Mouse (Mus musculus): ENCODE measurements at regions not wholly inside any gene's neighbourhood (a gene's known extent, or its start where the extent isn't known, plus 50 kb on each side); places are given as distances from the start of the nearest gene placed in this dataset.

DNA sequence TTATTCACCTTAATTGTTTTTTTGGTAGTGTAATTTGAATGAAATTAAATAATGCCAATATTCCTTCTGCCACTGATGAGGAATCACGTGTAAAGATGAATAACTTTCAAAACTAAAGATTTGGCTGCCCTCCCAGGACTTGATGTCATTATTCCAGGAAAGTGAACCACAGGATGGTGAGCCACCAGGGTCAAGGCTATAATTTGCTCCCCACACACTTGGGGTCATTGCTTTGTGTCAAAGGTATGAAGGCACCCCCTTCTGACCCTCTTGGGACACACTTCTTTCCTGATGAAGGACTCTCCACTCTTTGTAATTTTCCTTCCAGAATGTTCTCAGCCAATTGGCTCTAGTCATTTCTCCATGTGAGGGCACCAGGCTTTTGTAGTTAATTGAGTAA, 313.4 kb downstream of the Gm11011 start:
- Histone ChIP-seq H3K36me3 (no peaks in the 10 kb centered on the region), H3K4me3 (replicated peaks) (no peak overlapping the region), H3K9ac (no peak overlapping the region), H3K27ac (no peak overlapping the region), H3K4me1 (no peaks in the 10 kb centered on the region), H3K4me2 (no peak overlapping the region), H3K27me3 (0 out of 2 replicates have a peak, but pooled peaks cover 3% of the 10 kb centered on the region), H3K9me3 (replicated peaks) (no peaks in the 10 kb centered on the region)
- 62% methylated on average over 1 of the region's 1 CpGs for WGBS
- ATAC-seq (replicated peaks; ENCODE audit: low FRiP score) = no peak

DNA sequence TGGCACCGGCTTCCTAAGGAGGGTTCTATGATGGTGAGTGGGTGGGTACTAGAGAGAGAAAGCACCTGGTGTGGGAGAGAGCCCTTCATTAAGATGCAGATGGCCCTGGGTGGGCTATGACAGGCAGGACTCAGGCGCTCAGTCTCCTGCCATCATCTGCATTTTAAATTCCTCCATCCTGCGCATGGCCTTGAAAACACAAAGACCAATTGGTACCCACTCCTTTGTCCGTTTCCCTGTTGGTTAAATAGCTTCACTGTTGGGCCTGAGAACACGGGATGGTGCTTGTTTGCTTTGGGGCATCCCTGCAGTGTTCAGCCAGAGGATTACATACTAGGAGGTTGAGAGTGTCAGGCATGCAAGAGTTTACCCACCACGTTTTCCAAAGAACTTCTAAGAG, 314.9 kb downstream of the Gm11011 start:
- H3K9me3 ChIP-seq (replicated peaks) = no peaks in the 10 kb centered on the region
- 40% methylated on average over 6 of the region's 6 CpGs for WGBS

DNA sequence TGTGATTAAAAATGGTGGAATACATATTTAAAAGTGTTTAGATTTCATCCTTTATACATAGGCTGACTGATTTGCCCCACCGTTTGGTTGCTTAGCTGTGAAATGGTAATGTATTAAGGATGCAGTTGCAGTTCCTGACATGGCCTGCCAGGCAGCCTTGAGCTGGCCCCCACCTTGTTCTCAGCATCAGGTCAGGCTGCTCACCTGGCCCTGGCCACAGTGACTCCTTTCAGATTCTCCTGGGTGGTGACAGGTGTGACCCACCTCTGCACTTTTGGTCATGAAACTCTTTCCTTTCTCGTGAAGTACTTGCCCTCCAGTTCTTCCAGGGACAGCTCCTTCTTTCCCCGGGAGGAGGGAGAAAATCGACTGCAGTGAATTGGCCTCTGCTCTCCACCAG, 315.5 kb downstream of the Gm11011 start:
- Histone ChIP-seq H3K4me3 (replicated peaks) (no peak overlapping the region), H3K9ac (no peak overlapping the region), H3K4me1 (no peaks in the 10 kb centered on the region), H3K27me3 (0 out of 2 replicates have a peak, but pooled peaks cover 3% of the 10 kb centered on the region), H3K36me3 (no peaks in the 10 kb centered on the region), H3K9me3 (replicated peaks) (no peaks in the 10 kb centered on the region), H3K27ac (no peak overlapping the region), H3K4me2 (no peak overlapping the region)
- 23% methylated on average over 4 of the region's 4 CpGs for WGBS
- no peak for ATAC-seq (replicated peaks; ENCODE audit: low FRiP score)

More for the DNA sequence above, 314.9 kb downstream of the Gm11011 start:
- no peak overlapping the region for H3K9ac ChIP-seq
- H3K4me2 ChIP-seq = no peak overlapping the region
- H3K27ac ChIP-seq = no peak overlapping the region
- ATAC-seq (replicated peaks; ENCODE audit: low FRiP score) = no peak
- H3K4me1 ChIP-seq = no peaks in the 10 kb centered on the region
- 0 out of 2 replicates have a peak, but pooled peaks cover 3% of the 10 kb centered on the region for H3K27me3 ChIP-seq
- H3K4me3 ChIP-seq (replicated peaks) = no peak overlapping the region
- H3K36me3 ChIP-seq = no peaks in the 10 kb centered on the region

DNA sequence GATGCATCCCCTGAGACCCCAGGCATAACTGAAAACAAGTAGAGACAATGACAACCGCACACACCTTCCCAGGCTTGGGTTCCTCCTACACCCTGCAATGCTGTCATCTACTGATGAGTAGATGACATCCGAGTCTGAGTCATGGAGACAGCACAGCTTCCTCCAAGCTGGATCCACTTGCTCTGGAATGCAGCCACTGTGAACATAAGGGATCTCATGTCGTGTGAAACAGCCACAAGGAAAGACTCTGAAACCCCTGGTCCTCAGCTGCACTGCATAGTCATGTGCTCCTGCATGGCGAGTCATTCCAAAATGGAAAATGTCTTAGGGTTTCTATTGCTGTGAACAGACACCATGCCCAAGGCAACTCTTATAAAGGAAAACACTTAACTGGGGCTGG, 305.2 kb upstream of the Zfp64 start:
- 84% methylated on average over 4 of the region's 4 CpGs for WGBS
- Histone ChIP-seq H3K4me2 (no peak overlapping the region), H3K9ac (no peak overlapping the region), H3K27ac (no peak overlapping the region), H3K4me1 (no peaks in the 10 kb centered on the region), H3K27me3 (no peaks in the 10 kb centered on the region), H3K36me3 (no peaks in the 10 kb centered on the region), H3K4me3 (replicated peaks) (no peak overlapping the region), H3K9me3 (replicated peaks) (no peaks in the 10 kb centered on the region)
- ATAC-seq (replicated peaks; ENCODE audit: low FRiP score) = no peak

DNA sequence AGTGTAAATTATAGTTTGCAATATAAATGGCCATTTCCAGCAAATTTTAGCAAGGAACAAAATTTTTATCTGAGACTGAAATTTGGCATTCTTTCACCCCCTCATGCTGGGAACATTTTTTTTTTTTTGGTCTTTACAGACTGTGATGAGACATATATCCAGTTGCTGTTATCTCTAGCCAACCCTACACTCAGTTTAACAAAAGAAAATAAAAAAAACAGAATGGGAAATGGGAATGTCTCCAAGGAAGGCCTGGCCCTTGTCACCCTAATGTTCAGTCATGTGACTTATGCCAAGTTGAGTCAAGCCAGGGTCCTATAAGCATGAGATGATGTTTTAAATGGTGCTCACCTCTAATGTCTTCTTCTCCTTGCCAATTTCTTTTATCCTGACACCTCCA, 289.2 kb upstream of the Zfp64 start:
- no peak for ATAC-seq (replicated peaks; ENCODE audit: low FRiP score)
- no peaks in the 10 kb centered on the region for H3K9me3 ChIP-seq (replicated peaks)
- H3K36me3 ChIP-seq = no peaks in the 10 kb centered on the region
- H3K4me3 ChIP-seq (replicated peaks) = no peak overlapping the region
- 0 out of 2 replicates have a peak, but pooled peaks cover 4% of the 10 kb centered on the region for H3K4me1 ChIP-seq
- no peak overlapping the region for H3K9ac ChIP-seq
- no peak overlapping the region for H3K27ac ChIP-seq
- no peaks in the 10 kb centered on the region for H3K27me3 ChIP-seq
- no peak overlapping the region for H3K4me2 ChIP-seq

DNA sequence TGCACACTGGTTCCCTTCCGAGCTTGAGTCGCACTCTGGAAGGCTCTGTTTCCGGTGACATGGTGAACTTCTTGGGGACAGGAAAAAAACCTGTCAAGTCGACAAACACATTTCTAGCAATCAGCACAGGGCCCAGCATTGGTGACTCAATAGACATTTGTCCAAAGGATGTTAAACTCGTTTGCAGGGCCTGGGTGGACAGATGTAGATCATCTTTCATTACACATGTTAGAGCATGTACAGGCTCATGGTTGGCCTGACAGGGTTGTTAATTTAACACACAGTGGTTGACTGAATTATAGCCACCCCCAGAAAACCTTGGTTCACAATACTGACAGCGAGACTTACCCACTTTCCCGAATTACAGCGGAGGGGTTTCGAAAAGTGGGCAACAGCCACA, 288.6 kb upstream of the Zfp64 start:
- Histone ChIP-seq H3K36me3 (no peaks in the 10 kb centered on the region), H3K27ac (no peak overlapping the region), H3K4me3 (replicated peaks) (no peak overlapping the region), H3K4me2 (no peak overlapping the region), H3K9ac (no peak overlapping the region), H3K4me1 (0 out of 2 replicates have a peak, but pooled peaks cover 4% of the 10 kb centered on the region), H3K9me3 (replicated peaks) (no peaks in the 10 kb centered on the region), H3K27me3 (no peaks in the 10 kb centered on the region)
- ATAC-seq (replicated peaks; ENCODE audit: low FRiP score) = no peak
- WGBS = 78% methylated on average over 9 of the region's 9 CpGs

DNA sequence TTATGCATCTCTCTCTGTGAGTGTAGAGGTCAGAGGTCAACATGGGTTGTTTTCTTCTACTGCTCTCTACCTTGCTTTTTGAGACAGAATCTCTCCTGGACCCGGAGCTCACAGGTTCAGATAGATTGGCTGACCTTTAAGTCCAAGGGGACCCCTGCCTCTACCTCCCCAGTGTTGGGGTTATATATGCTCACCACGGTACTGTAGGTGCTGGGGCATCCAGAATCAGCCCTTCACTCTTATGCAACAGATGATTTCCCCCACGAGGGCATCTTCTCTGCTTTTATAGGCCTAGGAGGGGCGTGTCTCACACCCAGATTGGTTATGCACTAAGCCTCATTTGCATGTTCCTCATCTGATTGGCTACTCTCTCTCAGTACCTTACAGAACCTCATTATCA, 282.5 kb upstream of the Zfp64 start:
- Histone ChIP-seq H3K9me3 (replicated peaks) (no peaks in the 10 kb centered on the region), H3K36me3 (no peaks in the 10 kb centered on the region), H3K9ac (no peak overlapping the region), H3K27ac (no peak overlapping the region), H3K4me3 (replicated peaks) (no peak overlapping the region), H3K4me2 (no peak overlapping the region), H3K27me3 (no peaks in the 10 kb centered on the region), H3K4me1 (0 out of 2 replicates have a peak, but pooled peaks cover 6% of the 10 kb centered on the region)
- 94% methylated on average over 4 of the region's 4 CpGs for WGBS
- ATAC-seq (replicated peaks; ENCODE audit: low FRiP score) = 0 out of 2 replicates have a peak, but pooled peaks have one; percentile 54

DNA sequence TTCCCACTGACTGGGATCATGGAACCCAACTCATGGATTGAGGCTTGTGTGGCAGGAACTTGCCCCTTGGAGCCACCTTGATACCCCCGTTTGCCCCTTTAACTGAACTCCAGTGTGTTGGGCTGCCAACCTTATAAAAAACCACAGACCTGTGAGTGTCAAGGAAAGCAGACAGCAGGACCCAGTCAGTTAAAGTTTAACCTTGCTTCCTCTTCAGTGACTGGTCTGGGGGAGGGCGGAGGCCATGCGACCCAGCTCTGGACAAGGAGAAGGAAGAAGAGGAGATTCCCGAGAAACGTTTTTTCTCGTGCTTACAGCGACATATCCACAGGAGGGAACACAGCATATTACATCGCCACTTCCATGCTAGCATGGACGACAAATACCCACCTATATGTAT, 281.9 kb upstream of the Zfp64 start:
- H3K4me1 ChIP-seq = 0 out of 2 replicates have a peak, but pooled peaks cover 6% of the 10 kb centered on the region
- ATAC-seq (replicated peaks; ENCODE audit: low FRiP score) = no peak
- H3K27ac ChIP-seq = no peak overlapping the region
- no peaks in the 10 kb centered on the region for H3K9me3 ChIP-seq (replicated peaks)
- H3K4me3 ChIP-seq (replicated peaks) = no peak overlapping the region
- WGBS = 75% methylated on average over 9 of the region's 9 CpGs
- H3K9ac ChIP-seq = no peak overlapping the region
- no peak overlapping the region for H3K4me2 ChIP-seq
- no peaks in the 10 kb centered on the region for H3K27me3 ChIP-seq
- no peaks in the 10 kb centered on the region for H3K36me3 ChIP-seq

DNA sequence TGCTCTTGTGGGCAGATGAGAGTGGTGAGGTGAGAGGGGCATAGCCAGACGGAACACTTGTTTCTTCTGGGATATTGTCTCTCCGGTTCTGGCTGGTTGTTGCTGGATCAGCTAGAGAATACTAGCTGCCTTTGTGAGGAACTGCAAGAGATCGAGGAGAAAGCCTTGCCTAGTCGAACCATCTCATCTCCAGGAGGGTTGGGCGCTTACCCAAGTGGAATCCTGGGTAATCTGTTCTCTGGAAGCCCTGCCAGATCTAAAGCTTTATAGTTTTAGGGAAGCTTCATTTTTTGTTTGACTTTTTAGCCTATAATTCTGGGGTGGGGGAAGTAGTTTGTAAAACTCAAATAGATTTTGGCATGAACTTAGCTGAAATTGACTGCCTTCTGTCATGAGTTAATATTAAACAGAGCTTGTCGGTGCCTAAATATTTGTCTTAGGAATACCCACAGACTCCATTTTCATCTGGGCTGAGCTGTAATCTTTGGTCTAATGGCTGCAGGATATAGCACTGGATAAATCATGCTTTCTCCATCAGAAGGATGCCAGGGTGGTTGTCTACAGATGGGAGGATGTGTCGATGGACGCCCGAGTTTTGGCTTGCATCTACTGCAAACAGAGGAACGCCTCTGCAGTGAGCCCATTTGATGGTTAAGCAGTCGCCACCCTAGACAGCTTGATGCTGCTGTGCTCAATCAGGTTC, 279.1 kb upstream of the Zfp64 start:
- no peak overlapping the region for H3K27ac ChIP-seq

DNA sequence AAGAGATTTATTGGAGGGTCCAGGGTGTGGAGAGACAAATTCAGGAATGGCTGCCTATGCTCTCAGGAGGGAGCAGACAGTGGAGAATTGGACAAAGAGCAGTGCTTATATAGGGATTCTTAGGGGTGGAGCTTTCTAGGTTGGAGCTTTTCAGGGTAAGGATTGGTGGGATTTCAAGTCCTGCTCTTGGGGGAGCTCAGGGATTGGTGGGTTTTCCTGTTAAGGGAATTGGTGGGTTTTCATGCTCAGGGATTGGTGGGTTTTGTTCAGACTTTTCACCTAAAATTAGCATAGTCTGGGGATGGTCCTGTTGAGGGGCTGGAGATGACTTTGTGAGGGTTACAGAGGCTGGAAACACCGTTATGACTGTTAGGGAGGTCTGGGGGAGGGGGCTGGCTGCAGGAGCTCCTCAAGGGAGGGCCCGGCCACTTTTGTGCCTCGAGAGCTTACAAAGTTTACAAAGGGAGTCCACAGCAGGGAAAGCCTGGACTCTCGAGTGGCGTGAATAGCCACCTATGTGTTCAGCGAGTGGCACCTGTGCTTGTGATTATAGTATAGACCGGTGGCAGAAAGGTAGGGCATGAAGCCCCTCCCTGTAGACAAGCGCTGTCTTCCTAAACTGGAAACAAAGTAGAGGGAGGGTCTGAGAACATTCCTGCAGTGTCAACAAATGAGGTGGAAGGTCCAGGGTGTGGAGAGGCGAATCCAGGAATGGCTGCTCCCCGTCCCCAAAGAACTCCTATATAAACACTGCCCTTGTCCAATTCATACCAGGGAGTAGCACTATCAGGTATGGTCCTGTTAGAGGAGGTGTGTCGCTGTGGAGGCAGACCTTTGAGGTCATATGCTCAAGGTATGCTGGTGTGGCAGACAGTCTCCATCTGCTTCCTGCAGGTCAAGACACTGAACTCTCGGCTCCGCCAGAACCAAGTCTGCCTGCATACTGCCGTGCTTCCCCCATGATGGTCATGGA, 278.1 kb upstream of the Zfp64 start:
- WGBS = 85% methylated on average over 14 of the region's 14 CpGs
- Histone ChIP-seq H3K4me2 (no peak overlapping the region), H3K4me3 (replicated peaks) (no peak overlapping the region), H3K9me3 (replicated peaks) (no peaks in the 10 kb centered on the region), H3K9ac (no peak overlapping the region), H3K36me3 (no peaks in the 10 kb centered on the region), H3K27me3 (no peaks in the 10 kb centered on the region), H3K27ac (no peak overlapping the region), H3K4me1 (0 out of 2 replicates have a peak, but pooled peaks cover 3% of the 10 kb centered on the region)
- ATAC-seq (replicated peaks; ENCODE audit: low FRiP score) = no peak

More for the DNA sequence above, 279.1 kb upstream of the Zfp64 start:
- Histone ChIP-seq H3K4me2 (no peak overlapping the region), H3K9me3 (replicated peaks) (no peaks in the 10 kb centered on the region), H3K4me1 (0 out of 2 replicates have a peak, but pooled peaks cover 3% of the 10 kb centered on the region), H3K9ac (no peak overlapping the region), H3K4me3 (replicated peaks) (no peak overlapping the region), H3K36me3 (no peaks in the 10 kb centered on the region), H3K27me3 (no peaks in the 10 kb centered on the region)
- no peak for ATAC-seq (replicated peaks; ENCODE audit: low FRiP score)
- WGBS = 79% methylated on average over 11 of the region's 11 CpGs

DNA sequence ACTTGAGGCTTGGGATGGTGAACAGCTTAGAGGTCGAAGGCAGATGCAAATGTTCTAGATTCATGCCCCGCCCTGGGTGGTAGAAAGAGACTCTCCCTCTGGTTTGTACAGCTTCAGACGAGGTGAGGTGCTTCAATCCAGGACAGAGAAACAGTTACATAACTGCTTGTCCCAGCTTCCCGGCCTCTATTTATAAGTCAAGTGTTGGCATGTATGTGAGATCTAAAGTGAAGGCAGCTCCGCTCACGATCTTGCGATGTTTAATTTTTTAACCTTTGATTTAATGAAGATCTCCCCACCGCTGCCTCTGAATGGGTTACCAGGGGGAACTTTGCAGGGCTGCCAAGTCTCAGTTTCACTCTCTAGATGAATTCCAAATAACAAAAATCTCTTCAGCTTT, 266.9 kb upstream of the Zfp64 start:
- no peak for ATAC-seq (replicated peaks; ENCODE audit: low FRiP score)
- Histone ChIP-seq H3K27me3 (no peaks in the 10 kb centered on the region), H3K4me1 (no peaks in the 10 kb centered on the region), H3K36me3 (no peaks in the 10 kb centered on the region), H3K27ac (no peak overlapping the region), H3K9me3 (replicated peaks) (no peaks in the 10 kb centered on the region), H3K9ac (no peak overlapping the region), H3K4me2 (no peak overlapping the region), H3K4me3 (replicated peaks) (no peak overlapping the region)
- 92% methylated on average over 8 of the region's 8 CpGs for WGBS

DNA sequence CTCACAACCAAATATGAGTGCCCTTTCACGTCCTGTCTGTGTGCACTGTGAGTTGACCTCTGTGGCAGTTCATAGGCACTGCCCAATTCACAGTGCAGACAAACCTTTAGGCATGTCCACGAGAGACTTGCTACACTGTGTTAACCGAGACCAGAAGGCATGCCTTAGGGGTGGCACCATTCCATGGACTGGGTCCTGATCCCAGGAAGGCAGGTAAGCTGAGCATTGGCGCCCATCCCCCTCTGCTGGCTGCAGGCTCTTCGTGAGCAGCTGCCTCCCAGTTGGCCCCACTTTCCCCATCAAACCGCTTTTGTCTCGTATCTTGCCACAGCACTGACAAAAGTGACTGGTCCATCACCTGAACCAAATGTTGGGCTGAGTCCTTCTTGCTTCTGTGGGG, 265.8 kb upstream of the Zfp64 start:
- no peak for ATAC-seq (replicated peaks; ENCODE audit: low FRiP score)
- Histone ChIP-seq H3K27ac (no peak overlapping the region), H3K4me1 (no peaks in the 10 kb centered on the region), H3K9ac (no peak overlapping the region), H3K4me2 (no peak overlapping the region), H3K27me3 (no peaks in the 10 kb centered on the region), H3K9me3 (replicated peaks) (no peaks in the 10 kb centered on the region), H3K4me3 (replicated peaks) (no peak overlapping the region), H3K36me3 (no peaks in the 10 kb centered on the region)
- 73% methylated on average over 7 of the region's 7 CpGs for WGBS

Data from kidney, embryonic 15.5 days (tissue).